Mouse (Mus musculus) lung, adult 2 months (tissue): ENCODE measurements around the gene Sav1.
A peak's percentile ranks its signal among the peaks of the same experiment; 100 is the strongest.

Source experiments
- CTCF ChIP-seq: fragments of 200-500 bp; IDR thresholded peaks from 2 replicates; pipeline ENCODE4 v1.5.1; 2011; ENCODE audit warnings: mild to moderate bottlenecking, low read length, control low read depth; ENCODE audit not compliant: insufficient read depth
- POLR2A ChIP-seq: fragments of 200-500 bp; IDR thresholded peaks from 2 replicates; pipeline ENCODE4 v1.6.1; 2011; ENCODE audit warnings: low read depth, mild to moderate bottlenecking, control low read depth, low read length, borderline replicate concordance; ENCODE audit errors: extremely low read depth

DNA sequence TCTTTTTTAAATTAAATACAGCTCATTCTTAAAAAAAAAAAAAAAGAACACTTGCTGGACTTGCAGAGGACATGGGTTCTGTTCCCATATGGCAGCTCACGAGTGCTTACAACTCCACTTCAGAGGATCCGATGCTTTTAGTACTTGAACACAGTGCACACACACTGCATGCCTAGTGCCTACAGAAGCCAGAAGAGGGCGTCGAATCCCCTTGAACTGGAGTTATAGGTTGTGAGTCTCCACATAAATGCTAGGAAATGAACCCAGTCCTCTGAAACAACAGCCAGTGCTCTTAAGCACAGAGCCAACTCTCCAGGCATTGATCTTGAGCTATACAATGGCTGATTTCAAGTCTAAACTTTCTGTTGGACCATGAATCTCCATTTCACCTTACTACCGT is 3.9 kb downstream of the Sav1 start:
- no peak for TF ChIP-seq POLR2A
- TF ChIP-seq CTCF = 0 out of 2 replicates have a peak, but pooled peaks have one; percentile 26
